Mouse (Mus musculus) kidney, embryonic 15.5 days (tissue): ENCODE measurements at regions not wholly inside any gene's neighbourhood (a gene's known extent, or its start where the extent isn't known, plus 50 kb on each side); places are given as distances from the start of the nearest gene placed in this dataset.

Experiments
- ATAC-seq: fragments of 200-750 bp; cut with Nextera tagmentation; replicated peaks from 2 replicates; pipeline ENCODE4 v1.8.0; 2017; ENCODE audit warnings: moderate TSS enrichment; ENCODE audit not compliant: low FRiP score
- H3K27ac ChIP-seq: fragments of 300-500 bp; sonication (generic); 2 replicates; pipeline ENCODE4 v1.5.1; 2015; ENCODE audit warnings: mild to moderate bottlenecking, inconsistent platforms
- H3K27me3 ChIP-seq: fragments of 300-500 bp; sonication (generic); 2 replicates; pipeline ENCODE4 v1.6.1; 2015; ENCODE audit warnings: inconsistent platforms
- H3K36me3 ChIP-seq: fragments of 300-500 bp; sonication (generic); 2 replicates; pipeline ENCODE4 v1.6.1; 2015; ENCODE audit warnings: inconsistent platforms
- H3K4me1 ChIP-seq: fragments of 300-500 bp; sonication (generic); 2 replicates; pipeline ENCODE4 v1.6.1; 2015; ENCODE audit warnings: inconsistent platforms
- H3K4me2 ChIP-seq: fragments of 300-500 bp; sonication (generic); 2 replicates; pipeline ENCODE4 v1.6.1; 2015; ENCODE audit warnings: moderate library complexity, mild to moderate bottlenecking, inconsistent platforms
- H3K4me3 ChIP-seq: fragments of 300-500 bp; sonication (generic); replicated peaks from 2 replicates; pipeline ENCODE4 v1.5.1; 2015; ENCODE audit warnings: mild to moderate bottlenecking, inconsistent platforms
- H3K9ac ChIP-seq: fragments of 300-500 bp; sonication (generic); 2 replicates; pipeline ENCODE4 v1.6.1; 2015; ENCODE audit warnings: mild to moderate bottlenecking, inconsistent platforms
- H3K9me3 ChIP-seq: fragments of 300-500 bp; sonication (generic); replicated peaks from 2 replicates; pipeline ENCODE4 v1.6.1; 2016; ENCODE audit warnings: inconsistent platforms
- WGBS: fragments of 180-500 bp; shearing (Covaris S2); methylation state at CpG from one replicate; pipeline ENCODE4 v1.1.7; 2015; ENCODE audit warnings: mixed read lengths; 5-methylcytosine and 5-hydroxymethylcytosine counted together

GRCm38 (mm10) chr7:71234176-71234769 lies 117.0 kb downstream of the Gm10295 start:
- peak; percentile 55; the same call in 1 of the 2 replicates for ATAC-seq
- Histone ChIP-seq H3K4me2 (no peak overlapping the region), H3K4me1 (peaks cover 60% of the 10 kb centered on the region), H3K27ac (peak overlapping the region; percentile 87), H3K36me3 (no peaks in the 10 kb centered on the region), H3K4me3 (no peak overlapping the region), H3K9ac (no peak overlapping the region), H3K9me3 (no peaks in the 10 kb centered on the region), H3K27me3 (no peaks in the 10 kb centered on the region)
- WGBS = 57% methylated on average over 5 of the region's 5 CpGs

- H3K9ac ChIP-seq = no peak overlapping the region
- H3K4me1 ChIP-seq = peaks cover 69% of the 10 kb centered on the region
- H3K4me3 ChIP-seq = no peak overlapping the region
- H3K4me2 ChIP-seq = no peak overlapping the region
- no peaks in the 10 kb centered on the region for H3K36me3 ChIP-seq
- H3K9me3 ChIP-seq = no peaks in the 10 kb centered on the region
- peak overlapping the region; percentile 87 for H3K27ac ChIP-seq
- H3K27me3 ChIP-seq = no peaks in the 10 kb centered on the region
- no peak for ATAC-seq
- WGBS = 57% methylated on average over 8 of the region's 8 CpGs
These were observed 118.2 kb downstream of the Gm10295 start for GRCm38 (mm10) chr7:71232821-71233815.

GRCm38 (mm10) chr7:71230901-71231477 lies 120.3 kb downstream of the Gm10295 start:
- Histone ChIP-seq H3K9me3 (no peaks in the 10 kb centered on the region), H3K27ac (peak overlapping the region; percentile 87), H3K9ac (no peak overlapping the region), H3K4me1 (peaks cover 61% of the 10 kb centered on the region), H3K27me3 (no peaks in the 10 kb centered on the region), H3K4me2 (no peak overlapping the region), H3K4me3 (no peak overlapping the region), H3K36me3 (no peaks in the 10 kb centered on the region)
- ATAC-seq = peak; percentile 89
- 24% methylated on average over 4 of the region's 4 CpGs for WGBS

DNA sequence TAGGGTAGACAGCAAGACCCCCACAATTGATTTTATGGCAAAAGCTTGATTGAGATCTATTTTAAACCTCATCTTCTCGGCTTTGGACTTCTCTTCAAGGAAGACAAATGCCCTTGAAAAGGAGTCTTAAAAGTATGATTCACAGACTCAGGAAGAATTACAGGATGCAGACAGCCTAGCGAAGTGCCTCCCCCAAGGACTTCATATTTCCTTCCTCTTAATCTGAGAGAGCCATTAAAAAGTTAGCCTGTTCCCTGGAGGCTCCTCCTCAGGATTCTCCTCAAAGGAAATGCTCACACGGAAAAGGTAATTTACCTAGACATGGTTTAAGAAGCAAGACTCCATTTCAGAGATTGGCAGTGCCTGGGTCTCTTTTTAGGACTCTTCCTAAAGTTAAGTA lies 122.1 kb downstream of the Gm10295 start:
- Histone ChIP-seq H3K9me3 (no peaks in the 10 kb centered on the region), H3K27me3 (no peaks in the 10 kb centered on the region), H3K4me2 (no peak overlapping the region), H3K9ac (no peak overlapping the region), H3K4me3 (no peak overlapping the region), H3K4me1 (peaks cover 64% of the 10 kb centered on the region), H3K27ac (peak overlapping the region; percentile 87), H3K36me3 (no peaks in the 10 kb centered on the region)
- WGBS = 31% methylated on average over 3 of the region's 3 CpGs
- ATAC-seq = no peak

- Histone ChIP-seq H3K4me3 (0 out of 2 replicates have a peak overlapping the region, but pooled peaks have one; percentile 7), H3K4me1 (peaks cover 24% of the 10 kb centered on the region), H3K9ac (no peak overlapping the region), H3K36me3 (no peaks in the 10 kb centered on the region), H3K27ac (peak overlapping the region; percentile 86), H3K27me3 (no peaks in the 10 kb centered on the region), H3K9me3 (no peaks in the 10 kb centered on the region), H3K4me2 (peak overlapping the region; percentile 37)
- ATAC-seq = peak; percentile 67; the same call in 1 of the 2 replicates
- WGBS = 33% methylated on average over 9 of the region's 9 CpGs
These were observed 126.9 kb downstream of the Gm10295 start for GRCm38 (mm10) chr7:71224320-71224865.

- no peaks in the 10 kb centered on the region for H3K36me3 ChIP-seq
- peak; percentile 78 for ATAC-seq
- no peak overlapping the region for H3K9ac ChIP-seq
- no peaks in the 10 kb centered on the region for H3K27me3 ChIP-seq
- no peaks in the 10 kb centered on the region for H3K9me3 ChIP-seq
- H3K27ac ChIP-seq = peak overlapping the region; percentile 86
- H3K4me3 ChIP-seq = 0 out of 2 replicates have a peak overlapping the region, but pooled peaks have one; percentile 7
- H3K4me2 ChIP-seq = peak overlapping the region; percentile 37
- 31% methylated on average over 17 of the region's 17 CpGs for WGBS
- peaks cover 17% of the 10 kb centered on the region for H3K4me1 ChIP-seq
These were observed 127.6 kb downstream of the Gm10295 start for GRCm38 (mm10) chr7:71223513-71224319.

DNA sequence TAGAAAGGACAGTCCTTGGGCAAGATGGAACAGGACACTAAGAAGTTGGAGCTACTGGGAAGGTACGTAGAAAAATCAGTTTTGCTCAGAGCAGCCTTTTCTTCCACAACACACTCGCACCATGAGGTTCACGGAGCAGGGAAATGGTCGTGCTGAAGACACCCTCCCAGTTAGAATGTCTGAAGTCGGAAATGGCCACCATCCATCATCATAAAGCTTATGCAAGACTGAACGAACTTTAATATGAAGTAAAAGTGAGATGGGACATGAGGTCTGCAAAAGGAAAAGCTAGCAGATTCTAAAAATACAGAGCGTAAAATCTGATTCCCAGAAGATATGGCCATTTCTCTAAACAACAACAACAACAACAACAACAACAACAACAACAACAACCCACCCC lies 133.9 kb downstream of the Gm10295 start:
- Histone ChIP-seq H3K9me3 (no peaks in the 10 kb centered on the region), H3K9ac (no peak overlapping the region), H3K27me3 (no peaks in the 10 kb centered on the region), H3K4me2 (no peak overlapping the region), H3K4me3 (no peak overlapping the region), H3K4me1 (peaks cover 12% of the 10 kb centered on the region; the same call in 1 of the 2 replicates), H3K27ac (peak overlapping the region; percentile 88), H3K36me3 (no peaks in the 10 kb centered on the region)
- peak; percentile 43; the same call in 1 of the 2 replicates for ATAC-seq
- WGBS = 61% methylated on average over 7 of the region's 7 CpGs

- ATAC-seq = 0 out of 2 replicates have a peak, but pooled peaks have one; percentile 46
- WGBS = 54% methylated on average over 2 of the region's 2 CpGs
These were observed 134.5 kb downstream of the Gm10295 start for GRCm38 (mm10) chr7:71216808-71217207.

DNA sequence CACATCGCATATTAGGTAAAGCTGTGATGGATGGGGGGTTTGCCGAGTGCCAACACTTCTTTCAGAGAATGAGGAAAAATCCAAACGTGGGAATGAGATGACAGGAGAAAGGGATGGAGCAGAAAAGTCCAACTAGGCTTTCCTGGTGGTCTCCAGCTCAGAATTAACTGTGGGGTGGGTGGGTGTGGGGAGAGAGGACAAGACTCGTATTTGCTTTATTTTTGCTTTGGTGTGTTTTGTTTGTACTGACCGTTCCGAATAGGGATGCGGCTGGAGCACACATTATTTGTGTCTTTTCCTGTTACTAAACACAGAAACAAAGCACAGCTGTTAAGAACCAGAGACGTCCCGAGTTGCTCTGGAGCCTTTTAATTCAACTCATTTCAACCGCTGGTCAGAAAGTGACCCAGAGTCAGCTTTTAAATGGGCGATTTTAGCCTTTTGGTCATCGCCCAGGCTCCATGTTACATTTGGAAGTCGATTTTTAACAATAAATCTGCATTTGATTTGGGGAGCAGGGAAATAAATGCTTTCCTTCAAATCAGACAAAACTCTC lies 136.7 kb downstream of the Gm10295 start:
- H3K9me3 ChIP-seq = no peaks in the 10 kb centered on the region
- H3K9ac ChIP-seq = no peak overlapping the region
- peaks cover 12% of the 10 kb centered on the region; the same call in 1 of the 2 replicates for H3K4me1 ChIP-seq
- no peaks in the 10 kb centered on the region for H3K36me3 ChIP-seq
- no peak overlapping the region for H3K4me2 ChIP-seq
- peak; percentile 58 for ATAC-seq
- no peaks in the 10 kb centered on the region for H3K27me3 ChIP-seq
- WGBS = 41% methylated on average over 13 of the region's 13 CpGs
- H3K27ac ChIP-seq = peak overlapping the region; percentile 85
- no peak overlapping the region for H3K4me3 ChIP-seq

More at GRCm38 (mm10) chr7:71216808-71217207, 134.5 kb downstream of the Gm10295 start:
- H3K27ac ChIP-seq = peak overlapping the region; percentile 88
- H3K9ac ChIP-seq = no peak overlapping the region
- no peaks in the 10 kb centered on the region for H3K27me3 ChIP-seq
- no peak overlapping the region for H3K4me2 ChIP-seq
- no peaks in the 10 kb centered on the region for H3K36me3 ChIP-seq
- H3K4me3 ChIP-seq = no peak overlapping the region
- peaks cover 12% of the 10 kb centered on the region; the same call in 1 of the 2 replicates for H3K4me1 ChIP-seq
- no peaks in the 10 kb centered on the region for H3K9me3 ChIP-seq

- Histone ChIP-seq H3K9me3 (no peaks in the 10 kb centered on the region), H3K27me3 (no peaks in the 10 kb centered on the region), H3K9ac (no peak overlapping the region), H3K4me3 (no peak overlapping the region), H3K27ac (peak overlapping the region; percentile 22; the same call in 1 of the 2 replicates), H3K36me3 (no peaks in the 10 kb centered on the region), H3K4me2 (no peak overlapping the region), H3K4me1 (peaks cover 30% of the 10 kb centered on the region)
- WGBS = 29% methylated on average over 7 of the region's 7 CpGs
- ATAC-seq = no peak
These were observed 158.2 kb downstream of the Gm10295 start for GRCm38 (mm10) chr7:71193131-71193530.
